Mouse (Mus musculus) kidney, adult 8-10 months (tissue): ENCODE data around the gene Rab40c.

Experiments used
- DNase-seq, 2 experiments: peaks; one replicate each; pipeline ENCODE4 v3.0.0; 2022

Gene Rab40c

GRCm38 (mm10) chr17:25873405-25874147 is 46.0 kb downstream of the Rab40c start:
- no peak for DNase-seq

- DNase-seq, result peak in 1 of 2 experiments; percentile 67
These were observed 46.9 kb downstream of the Rab40c start for GRCm38 (mm10) chr17:25872676-25873075.

GRCm38 (mm10) chr17:25871566-25871965 is 48.0 kb downstream of the Rab40c start:
- DNase-seq, result peak in 1 of 2 experiments; percentile 19

GRCm38 (mm10) chr17:25869954-25870353 is 49.6 kb downstream of the Rab40c start:
- no peak for DNase-seq

- DNase-seq, result no peak
These were observed 50.0 kb downstream of the Rab40c start for GRCm38 (mm10) chr17:25869498-25869897.

- DNase-seq, result peak; percentile 90 to 91
These were observed 50.8 kb downstream of the Rab40c start, which contains the start of gene Mcrip2 for GRCm38 (mm10) chr17:25868601-25869191. Gene Mcrip2, minus strand, starts transcription at chr17:25868764.

GRCm38 (mm10) chr17:25867836-25868600 is 51.5 kb downstream of the Rab40c start:
- peak; percentile 79 to 84 for DNase-seq

GRCm38 (mm10) chr17:25867509-25867835 is 52.1 kb downstream of the Rab40c start:
- DNase-seq, result no peak

- DNase-seq, result peak; percentile 65 to 78
These were observed 53.4 kb downstream of the Rab40c start for GRCm38 (mm10) chr17:25866172-25866571.

GRCm38 (mm10) chr17:25865288-25865687 is 54.2 kb downstream of the Rab40c start:
- DNase-seq, result no peak

GRCm38 (mm10) chr17:25864311-25864710 is 55.2 kb downstream of the Rab40c start:
- DNase-seq, result no peak

GRCm38 (mm10) chr17:25863681-25864080 is 55.8 kb downstream of the Rab40c start:
- DNase-seq, result peak in 1 of 2 experiments; percentile 59

GRCm38 (mm10) chr17:25861704-25862612 is 57.6 kb downstream of the Rab40c start:
- DNase-seq, result peak in 1 of 2 experiments; percentile 27

GRCm38 (mm10) chr17:25860832-25861703 is 58.5 kb downstream of the Rab40c start, which contains the start of gene Wdr90:
Gene Wdr90, minus strand, starts transcription at chr17:25861501.
- peak; percentile 89 to 90 for DNase-seq

GRCm38 (mm10) chr17:25860229-25860628 is 59.3 kb downstream of the Rab40c start:
- DNase-seq, result no peak

- DNase-seq, result peak; percentile 95 to 96
These were observed 75.1 kb downstream of the Rab40c start, which contains the start of gene Rhot2 for GRCm38 (mm10) chr17:25844396-25844901. Gene Rhot2, minus strand, starts transcription at chr17:25844851.

- peak in 1 of 2 experiments; percentile 35 for DNase-seq
These were observed 75.7 kb downstream of the Rab40c start for GRCm38 (mm10) chr17:25843636-25844395.

- no peak for DNase-seq
These were observed 76.4 kb downstream of the Rab40c start for GRCm38 (mm10) chr17:25843122-25843521.

GRCm38 (mm10) chr17:25842509-25842908 is 77.0 kb downstream of the Rab40c start:
- DNase-seq, result no peak
